Mouse (Mus musculus): ENCODE results near the gene Spryd4.

DNA sequence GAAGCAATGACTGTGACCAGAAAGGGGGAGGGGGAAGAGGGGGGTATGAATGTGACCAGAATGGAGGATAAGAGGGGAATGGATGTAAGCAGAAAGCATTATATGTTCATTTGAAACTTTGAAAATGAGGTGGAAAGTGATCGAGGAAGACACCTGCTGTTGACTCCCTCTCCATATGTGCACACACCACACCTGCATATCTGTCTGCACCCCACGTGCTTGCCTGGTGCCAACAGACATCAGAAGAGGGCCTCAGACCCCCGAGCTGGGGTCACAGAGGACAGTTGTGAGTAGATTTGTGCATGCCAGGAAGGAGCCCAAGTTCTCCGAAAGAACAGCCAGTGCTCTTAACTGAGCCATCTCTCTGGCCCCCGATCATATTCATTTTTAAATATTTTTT is 48.3 kb upstream of the Spryd4 start:
- TF ChIP-seq CTCF (IDR thresholded peaks at IDR 0.05), result no peak
- no peak for TF ChIP-seq POLR2A (IDR thresholded peaks at IDR 0.05; ENCODE audit: insufficient read depth, low read depth, low read length)
- no peak for TF ChIP-seq EP300 (IDR thresholded peaks at IDR 0.05; ENCODE audit: insufficient read depth, low read depth, low read length)
